Mouse (Mus musculus) adrenal gland, adult (tissue): ENCODE data around the gene Agbl4.
"Not testable (repeated sequence)": the region's sequence is repeated elsewhere in the genome, so short reads cannot be mapped to it uniquely, and the experiment has no call there.

Experiments used
- DNase-seq, 2 experiments: peaks; one replicate each; pipeline ENCODE4 v3.0.0; 2022 to 2023; ENCODE audit warnings: low spot score in 1 of 2; ENCODE audit not compliant: inconsistent age in 2 of 2

Gene Agbl4

DNA sequence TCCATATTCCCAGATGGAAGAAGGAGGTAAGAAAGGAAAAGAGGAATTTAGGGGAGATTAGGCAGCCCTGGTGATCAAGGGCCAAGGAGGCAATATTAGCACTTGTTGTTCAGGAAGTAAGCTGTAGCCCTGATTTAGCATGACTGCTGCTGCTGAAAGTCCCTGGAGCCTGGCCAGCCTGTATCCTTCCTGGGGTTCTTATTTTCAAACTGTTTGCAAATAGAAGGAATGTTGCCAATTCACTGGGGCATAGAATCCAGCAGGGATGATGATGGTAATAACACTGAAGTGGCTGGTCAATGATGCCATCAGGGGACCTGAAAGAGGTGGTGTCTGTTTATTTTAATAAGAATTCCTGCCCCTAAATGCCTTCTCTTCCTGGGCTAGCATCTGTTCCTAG lies 518.6 kb downstream of the Agbl4 start:
- no peak for DNase-seq

DNA sequence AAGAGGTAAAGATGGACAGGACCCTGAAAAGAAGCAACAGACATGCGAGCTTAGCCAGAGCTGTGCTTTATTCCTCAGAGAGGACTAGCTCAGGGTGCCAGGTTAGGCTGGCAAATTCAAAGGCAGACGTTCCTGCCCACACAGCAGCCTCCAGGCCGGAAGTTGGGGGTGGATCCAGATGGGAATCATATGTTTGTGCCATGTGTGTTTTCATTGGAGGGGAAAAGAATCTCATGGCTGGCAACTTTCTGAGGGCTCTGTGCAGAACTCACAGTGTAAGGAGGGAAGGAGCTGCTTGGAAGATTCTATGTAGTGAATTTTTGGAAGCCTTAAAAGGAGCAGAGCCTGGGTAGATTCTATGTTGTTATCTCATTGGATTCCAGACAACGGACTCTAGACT lies 519.1 kb downstream of the Agbl4 start:
- DNase-seq, result no peak

DNA sequence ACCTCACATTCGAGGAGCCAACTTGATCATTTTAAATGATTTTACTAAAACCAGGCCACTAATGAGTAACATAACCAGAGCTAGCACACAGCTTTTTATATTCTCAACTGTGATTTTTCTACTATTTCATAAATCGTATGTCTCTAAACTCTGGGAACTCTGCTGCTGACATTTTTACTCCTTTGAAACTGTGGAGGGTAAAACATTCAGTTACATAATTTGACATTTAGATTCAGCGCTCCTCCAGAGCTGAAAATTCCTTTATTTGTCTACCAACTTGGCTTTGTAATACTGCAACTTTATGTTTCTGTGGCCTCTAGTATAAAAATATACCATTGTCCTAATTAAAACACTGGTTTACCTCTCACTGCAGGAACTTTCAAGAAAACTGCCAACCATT lies 523.6 kb downstream of the Agbl4 start:
- no peak for DNase-seq

DNA sequence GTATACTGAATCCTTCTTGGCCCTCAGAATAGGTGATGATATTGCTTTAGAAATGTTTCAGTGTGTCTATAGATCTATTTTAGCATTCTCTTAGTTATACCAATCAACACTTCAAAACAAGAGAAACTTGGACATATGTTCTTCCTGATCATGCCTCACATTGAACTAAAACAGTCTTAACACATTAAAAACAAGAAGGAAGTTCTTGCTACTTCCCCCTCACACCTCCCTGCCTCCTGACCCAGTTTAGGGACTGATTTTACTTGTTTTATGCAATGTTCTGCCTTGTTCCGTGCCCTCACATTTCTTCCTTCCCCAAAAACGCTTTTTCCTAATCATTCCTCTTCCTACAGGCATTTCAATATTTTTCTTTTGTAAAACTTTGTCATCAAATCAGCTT lies 604.2 kb downstream of the Agbl4 start:
- no peak for DNase-seq

DNA sequence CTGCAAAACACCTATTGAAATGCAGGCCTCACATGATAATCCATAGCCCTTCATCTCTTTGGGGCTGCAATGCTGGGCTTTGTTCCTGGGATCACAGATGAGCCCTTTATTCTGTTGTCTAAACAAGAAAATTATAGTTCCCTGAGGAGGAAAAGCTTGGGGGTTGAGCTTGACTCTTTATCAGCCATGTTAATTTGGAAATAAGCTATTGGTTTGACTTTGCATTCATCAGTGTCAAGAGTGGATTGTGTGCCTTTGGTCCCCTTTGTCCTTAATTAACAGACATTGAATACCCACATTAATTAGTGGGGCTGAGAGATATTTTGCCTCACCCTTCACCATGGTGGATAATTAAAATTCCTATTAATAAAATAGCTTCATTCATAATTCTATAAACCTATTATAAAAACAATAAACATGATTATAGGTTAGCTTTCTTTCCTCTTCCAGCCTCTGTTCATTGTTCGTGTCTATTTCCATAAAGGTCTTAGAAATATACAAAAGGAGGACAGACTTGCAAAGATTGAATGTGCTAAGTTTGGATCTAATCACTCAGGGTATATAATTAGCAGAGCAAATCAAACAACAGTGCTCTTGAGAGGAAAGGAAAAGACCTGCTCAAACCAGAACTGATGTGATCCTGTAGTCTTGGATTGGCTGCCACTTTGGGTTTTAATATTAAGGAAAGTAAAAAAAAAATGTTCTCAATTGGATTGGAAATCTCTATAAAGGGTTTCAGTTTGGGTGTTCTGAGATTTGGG lies 607.4 kb downstream of the Agbl4 start:
- DNase-seq, result no peak

DNA sequence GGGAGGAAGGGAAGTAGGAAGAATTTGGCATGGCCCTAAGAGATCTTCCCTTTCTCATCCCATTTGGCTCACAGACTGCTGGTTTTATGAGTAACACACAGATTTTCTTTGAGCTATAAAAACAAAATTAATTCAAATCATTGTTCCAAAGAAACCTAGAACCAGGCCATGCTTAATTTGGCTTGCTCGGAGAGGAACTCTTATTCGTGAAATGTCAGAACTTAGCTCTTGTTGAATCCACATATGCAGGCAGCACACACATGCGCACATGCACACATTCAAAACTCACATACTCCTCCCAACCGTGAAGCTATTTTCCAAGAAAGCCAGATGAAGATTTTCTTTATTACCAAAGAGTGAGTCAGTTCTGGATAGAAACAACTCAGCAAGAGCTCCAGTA lies 621.9 kb downstream of the Agbl4 start:
- DNase-seq, result no peak

DNA sequence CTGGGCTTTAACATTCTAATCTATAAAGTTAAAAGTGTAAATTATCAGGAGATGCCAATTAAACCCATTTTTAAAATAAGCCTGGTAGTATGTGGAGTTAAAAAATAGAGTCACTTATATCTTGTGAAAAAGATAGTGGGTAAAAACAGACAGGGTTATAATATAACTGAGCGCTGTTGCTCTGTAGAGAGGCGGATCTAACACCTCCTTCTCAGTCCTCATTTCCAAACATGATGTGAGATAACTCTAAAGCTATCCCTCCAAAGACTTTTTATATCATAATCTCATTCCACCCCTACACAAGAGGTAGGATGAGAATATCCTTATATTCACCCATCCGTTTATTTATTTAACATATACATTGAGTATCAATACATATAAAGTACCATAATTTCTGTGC lies 669.9 kb downstream of the Agbl4 start:
- no peak for DNase-seq

DNA sequence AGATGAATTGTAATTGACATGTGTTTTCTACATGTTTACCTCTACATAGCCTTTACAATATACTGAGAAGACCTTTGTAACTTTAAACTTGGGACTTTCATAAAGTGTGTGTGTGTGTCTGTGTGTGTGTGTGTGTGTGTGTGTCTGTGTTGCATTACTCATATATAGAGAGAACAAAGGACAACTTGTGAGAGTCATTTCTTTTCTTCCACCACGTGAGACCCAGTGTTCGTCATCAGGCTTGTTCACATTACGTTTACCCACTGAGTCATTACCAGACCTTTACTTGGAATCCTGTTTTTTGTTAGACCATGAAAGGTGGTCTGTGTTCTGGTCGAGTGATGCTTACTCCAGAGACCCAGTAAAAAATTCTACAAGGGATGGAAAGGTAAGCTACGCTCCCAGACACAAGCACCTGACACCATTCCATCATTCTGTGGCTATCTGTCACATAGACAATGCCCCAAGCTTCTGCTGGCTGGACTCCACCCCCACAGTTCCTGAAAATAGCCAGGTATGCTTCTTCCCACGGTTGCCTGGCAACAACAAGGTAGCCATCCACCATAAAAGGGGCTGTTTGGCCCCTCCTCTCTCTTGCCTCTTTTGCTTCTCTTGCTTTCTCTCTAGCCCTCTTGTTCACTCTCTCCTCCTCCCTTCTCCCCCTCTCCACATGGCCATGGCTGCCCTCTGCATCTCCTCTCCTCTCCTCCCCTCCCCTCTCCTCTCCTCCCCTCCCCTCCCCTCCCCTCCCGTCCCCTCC lies 676.5 kb downstream of the Agbl4 start:
- DNase-seq, result no peak

DNA sequence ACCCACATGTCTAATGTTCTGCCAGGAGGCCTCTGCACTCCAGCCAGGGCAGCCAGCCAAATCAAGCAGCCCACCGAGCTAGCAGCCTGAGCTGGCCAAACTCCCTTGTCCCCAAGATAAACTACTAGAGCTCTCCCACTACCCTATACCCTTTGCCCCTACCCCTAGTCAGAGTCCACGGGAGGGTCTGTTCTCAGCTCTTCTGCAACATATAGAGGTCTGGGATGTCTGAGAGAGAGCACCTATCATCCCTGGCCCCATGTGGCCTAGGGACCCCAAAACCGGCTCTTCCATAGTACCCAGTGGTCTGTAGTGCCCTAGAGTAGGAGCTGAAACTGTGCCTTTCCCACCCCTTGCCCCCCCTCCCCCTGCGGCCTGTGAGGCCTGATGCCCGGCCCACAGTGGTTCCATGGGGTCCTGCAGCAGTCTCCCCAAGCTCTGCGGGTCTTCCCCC lies 677.3 kb downstream of the Agbl4 start:
- DNase-seq, result no peak

DNA sequence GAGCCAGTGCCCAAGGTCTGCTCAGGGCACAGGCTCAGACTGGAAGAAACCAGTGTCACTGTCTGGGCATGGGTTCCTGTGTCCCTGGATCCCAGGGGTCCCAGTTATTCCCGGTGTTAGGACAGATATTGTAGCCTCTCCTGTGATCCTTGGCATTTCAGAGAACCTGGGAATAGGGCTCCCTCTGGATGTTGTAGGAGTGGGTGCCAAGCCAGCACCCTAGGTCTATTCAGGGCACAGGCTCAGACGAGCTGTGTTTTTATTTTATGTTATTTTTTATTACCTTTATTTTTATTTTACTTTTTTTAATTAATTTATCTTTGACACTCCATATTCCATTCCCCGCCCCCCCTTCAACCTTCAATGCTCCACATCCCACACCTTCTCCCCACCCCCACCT lies 680.3 kb downstream of the Agbl4 start:
- DNase-seq, result no peak

DNA sequence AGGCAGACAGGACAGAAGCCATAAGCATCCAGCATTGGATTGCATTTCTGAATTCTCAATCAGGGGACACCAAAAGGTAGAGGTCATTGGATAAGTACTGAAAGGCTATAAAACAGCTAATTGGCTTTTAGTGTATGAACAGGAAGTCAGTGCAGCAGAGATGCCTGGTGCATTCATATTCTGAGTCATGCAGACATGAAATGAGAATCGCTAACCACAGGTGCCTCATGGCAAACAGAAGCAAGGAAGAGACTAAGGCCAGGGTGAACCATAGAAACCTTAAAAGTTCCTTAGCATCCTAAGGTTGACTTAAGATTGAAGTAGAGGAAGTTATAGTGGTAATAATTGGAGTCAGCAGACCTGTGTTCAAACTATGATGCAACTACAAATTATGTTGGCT lies 687.9 kb downstream of the Agbl4 start:
- no peak for DNase-seq

DNA sequence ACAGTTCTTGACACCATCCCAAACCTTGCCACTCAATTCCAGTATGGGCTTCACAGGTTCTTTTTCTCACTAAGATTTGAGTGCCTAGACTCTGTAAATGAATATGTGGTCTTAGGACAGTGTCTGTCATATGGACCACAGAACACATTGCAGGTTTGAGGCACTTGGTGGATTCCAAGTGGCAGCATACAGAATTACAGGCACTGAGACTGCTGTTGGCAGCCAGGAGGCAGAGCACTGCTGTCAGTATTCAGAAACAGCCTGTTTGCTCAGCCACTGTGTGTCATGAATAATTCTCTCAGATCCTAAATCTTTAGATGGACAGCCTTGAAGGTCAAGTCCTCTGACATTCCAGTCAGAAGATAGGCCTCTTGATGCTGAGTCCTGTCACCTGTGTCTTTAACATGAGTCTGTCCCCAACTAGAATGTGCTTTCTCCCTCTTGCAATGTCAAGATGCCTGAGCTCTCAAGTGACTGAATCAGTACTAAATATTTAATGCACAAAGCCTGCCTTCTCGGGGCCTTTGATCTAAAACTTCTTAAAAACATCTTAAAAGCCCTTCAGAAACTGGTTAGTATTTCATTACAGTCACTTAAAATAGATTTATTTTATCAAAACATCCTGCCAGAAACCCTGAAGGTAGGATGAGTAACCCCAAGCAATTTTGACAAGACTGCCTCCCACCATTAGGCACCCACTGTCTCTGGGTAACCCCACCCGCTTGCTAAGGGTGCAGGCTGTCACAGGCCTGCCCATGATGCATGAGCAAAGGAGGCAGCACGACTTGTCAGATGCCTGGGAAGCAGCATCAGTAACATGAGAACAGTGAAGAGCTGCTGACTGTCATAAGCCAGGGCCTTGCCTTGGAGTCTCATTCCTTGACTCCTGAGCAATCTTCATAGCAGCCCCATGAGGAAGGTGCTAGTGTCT lies 739.0 kb downstream of the Agbl4 start:
- no peak for DNase-seq

DNA sequence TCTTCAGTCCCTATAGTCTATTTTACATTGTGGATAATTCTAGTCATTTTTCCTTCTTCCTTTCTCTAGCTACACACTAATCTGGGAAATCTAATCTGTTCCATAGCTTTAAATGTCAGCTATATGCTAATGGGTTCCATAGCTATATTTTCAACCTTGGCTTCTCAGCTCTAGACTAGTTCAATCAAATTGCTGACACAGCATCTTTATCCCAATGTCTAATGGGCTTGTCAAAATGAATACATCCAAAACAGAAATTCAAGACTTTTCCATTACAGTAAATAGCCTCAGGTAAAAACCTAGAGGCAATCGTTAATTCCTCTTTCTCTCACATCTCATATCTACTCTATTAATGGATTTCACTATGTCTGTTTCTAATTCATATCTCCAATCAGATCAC lies 750.3 kb downstream of the Agbl4 start:
- no peak for DNase-seq

DNA sequence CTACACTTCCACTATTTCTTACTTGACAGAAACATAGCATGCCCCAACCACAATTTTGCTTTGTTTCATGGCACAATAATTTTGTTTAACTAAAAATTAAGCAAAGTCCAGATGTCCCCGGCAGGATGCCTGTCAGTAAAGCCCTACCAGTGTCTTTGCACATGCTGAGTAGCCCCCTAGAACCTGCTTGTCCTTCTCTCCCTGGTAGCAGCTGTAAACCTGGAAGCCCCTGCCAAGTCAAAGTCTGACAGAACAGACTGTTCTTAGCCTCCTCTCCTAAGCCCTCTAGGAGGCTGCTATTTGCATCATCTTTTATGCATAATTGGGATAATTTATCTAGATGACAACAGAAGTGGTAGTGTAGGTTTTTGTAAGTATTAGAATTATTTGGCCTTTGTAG lies 758.4 kb downstream of the Agbl4 start:
- no peak for DNase-seq

DNA sequence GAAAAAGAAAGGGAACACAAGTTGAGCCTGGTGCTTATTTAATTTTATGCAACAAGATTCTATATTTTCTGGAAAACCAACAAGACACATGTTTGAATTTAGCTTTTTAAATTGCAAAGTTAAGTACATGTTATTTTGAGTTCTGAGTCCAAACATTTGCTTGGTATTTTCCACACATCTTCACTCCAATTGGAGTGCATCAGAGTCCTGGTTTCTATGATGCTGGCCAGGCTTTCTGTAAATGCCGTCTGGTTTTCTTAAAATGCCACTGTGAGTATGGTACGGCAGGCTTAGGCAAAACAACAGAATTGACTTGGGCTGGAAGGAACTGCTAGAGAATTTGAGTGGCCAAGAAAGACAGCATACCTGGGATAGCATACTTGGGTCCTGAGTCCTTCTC lies 784.0 kb downstream of the Agbl4 start:
- no peak for DNase-seq

DNA sequence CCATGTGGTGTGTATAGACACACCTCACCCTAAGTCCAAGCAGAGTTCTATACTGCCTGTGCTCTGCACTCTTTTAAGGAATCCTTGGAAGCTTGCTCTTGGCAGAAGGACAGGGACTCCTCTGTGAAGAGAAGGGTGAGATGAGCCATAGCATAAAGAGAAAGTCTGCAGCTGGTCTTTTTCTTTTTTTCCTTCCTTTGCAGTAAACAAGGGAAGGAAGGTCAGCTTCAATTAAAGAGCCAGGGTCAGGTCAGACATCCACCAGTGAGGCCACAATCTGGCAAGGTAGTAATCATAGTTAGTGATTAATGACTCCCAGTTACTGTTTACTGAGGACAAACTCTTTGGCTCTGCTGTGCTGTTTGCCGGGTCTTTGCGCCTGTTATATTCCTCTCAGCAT lies 802.6 kb downstream of the Agbl4 start:
- DNase-seq, result peak in 1 of 2 experiments; percentile 29

DNA sequence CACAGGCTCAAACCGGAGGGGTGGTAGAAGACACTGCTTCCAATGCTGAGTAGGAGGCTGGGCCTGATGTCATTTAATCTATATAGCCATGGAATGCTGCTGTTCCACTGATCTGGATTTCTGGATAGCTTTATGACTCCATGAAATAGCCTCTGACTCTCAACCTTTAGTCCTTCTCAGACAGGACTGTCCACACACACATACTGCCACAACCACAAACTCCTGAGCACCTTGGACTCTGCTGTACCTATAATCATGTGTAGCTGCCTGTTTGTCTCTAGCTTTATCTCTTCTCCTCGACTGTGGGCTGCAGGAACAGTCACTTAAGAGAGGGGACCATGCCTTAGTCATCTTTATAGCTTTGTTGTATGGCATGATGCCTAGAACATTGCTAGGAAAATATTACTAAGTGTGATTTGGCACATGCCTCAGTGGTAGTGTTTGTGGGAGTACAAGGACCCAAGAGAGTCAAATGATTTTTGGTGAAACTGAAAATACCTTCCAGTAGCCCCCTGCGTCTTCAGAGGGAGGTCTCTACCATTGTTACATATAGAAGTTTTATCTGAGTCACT lies 817.8 kb downstream of the Agbl4 start:
- DNase-seq, result no peak

DNA sequence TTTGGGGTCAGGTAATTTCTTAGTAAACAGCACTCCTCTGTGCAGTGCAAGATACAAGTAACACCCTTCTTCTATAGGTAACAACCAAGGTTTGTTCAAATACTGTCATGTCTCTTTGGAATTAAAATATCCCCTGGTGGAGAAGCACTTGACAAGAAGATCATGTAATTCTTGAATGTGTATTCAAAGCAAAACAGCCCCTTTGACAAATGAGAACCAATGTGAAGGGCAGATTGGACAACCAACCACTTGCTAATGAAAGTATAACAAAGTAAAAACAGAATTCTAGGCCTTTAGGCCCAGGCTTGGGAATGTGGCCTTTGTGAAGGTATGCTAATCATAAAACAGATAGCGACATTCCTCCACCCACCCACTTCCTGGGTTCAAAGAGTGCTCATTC lies 821.6 kb downstream of the Agbl4 start:
- not testable (repeated sequence) for DNase-seq

DNA sequence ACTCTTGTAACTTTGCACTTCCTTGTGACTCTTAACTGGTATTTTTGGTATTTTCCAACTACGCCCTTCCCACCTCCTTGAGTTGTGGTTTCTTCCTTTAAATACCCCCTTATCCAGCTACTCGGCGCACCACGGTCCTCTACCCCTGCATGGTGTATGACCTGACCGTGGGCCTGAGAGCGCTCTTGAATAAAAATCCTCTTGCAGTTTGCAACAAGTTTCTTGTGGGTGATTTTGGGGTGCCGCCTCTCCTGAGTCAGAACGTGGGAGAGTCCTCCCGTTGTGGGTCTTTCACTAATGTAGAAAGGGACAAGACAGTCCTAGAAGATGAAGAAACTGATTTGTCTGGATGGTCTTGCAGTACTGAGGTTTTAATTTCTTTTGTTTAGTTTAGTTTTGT lies 822.1 kb downstream of the Agbl4 start:
- not testable (repeated sequence) for DNase-seq

DNA sequence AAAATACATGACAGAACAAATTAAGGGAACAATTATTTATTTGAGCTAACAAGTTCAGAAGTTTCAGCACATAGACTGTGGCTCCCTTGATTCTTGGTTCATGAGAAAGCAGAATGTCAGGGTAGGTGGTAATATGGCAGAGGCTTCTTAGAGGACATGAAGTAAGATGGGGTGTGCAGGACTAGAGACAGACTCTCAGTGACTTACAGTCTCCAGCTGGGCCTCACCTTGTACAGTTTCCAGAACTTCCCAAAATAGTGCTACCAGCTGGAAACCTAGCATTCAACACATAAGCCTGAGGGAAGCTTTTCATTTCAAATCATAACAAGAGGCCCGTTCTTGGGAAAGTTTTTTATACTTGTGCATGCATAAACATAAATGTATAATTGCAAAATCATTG lies 836.4 kb downstream of the Agbl4 start:
- no peak for DNase-seq

DNA sequence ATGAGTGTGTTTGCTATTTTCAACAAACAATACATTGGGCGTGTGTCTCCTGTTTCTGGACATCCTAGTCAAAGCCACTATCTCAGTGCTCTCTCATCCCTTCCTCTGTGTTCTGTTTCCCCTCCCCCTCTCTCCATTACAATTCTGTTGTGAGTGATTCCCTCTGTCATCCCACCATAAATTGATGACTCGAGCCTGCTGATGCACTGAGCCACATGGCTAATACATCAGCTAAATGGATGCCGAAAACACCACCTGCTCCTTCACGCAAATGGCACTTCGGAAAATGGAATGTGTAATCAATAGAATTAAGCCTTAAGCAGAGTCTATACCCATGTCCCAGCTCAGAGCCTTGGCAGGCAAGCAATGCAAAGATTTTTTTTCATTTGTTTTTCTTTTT lies 854.5 kb downstream of the Agbl4 start:
- no peak for DNase-seq
